ENCODE assay signal across 8 mouse cellular contexts in genomic region chr8:88697642-88698031, GRCm38 (mm10). TPM values are rescaled to one million over a fixed set of nuclear protein-coding genes. Genes with fewer than 3 reads are reported as not detected.
A peak's percentile ranks its signal among the peaks of the same experiment; 100 is the strongest.
DNase-seq lines count a peak whose midpoint lies in the region; ATAC-seq and TF ChIP-seq lines count a peak whose summit lies in the region.

No protein-coding gene starts in this region.

- H3K9me3 ChIP-seq in G1E (replicated peaks) = no peaks in the 10 kb centered on the region
- H3K9me3 ChIP-seq in liver, embryonic 15.5 days (replicated peaks) = no peaks in the 10 kb centered on the region
- no peaks in the 10 kb centered on the region for H3K9me3 ChIP-seq in stomach, postnatal 0 days (ENCODE audit: control insufficient read depth, low read length)

- TF ChIP-seq POLR2A in kidney, adult 2 months (IDR thresholded peaks at IDR 0.05; ENCODE audit: low read depth, low read length) = no peak

- peak; percentile 37 for DNase-seq in kidney, adult 2 months
- no peak for DNase-seq in kidney, postnatal 4 days
- peak; percentile 8 for DNase-seq in G1E (ENCODE audit: low spot score)
- DNase-seq in cerebellum, postnatal 25 days = peak; percentile 43 to 51
- peak; percentile 8 to 32 for DNase-seq in heart, postnatal 14 days
- DNase-seq in stomach, postnatal 0 days (ENCODE audit: low spot score) = no peak
- no peak for DNase-seq in retina, embryonic 14.5 days (ENCODE audit: low spot score)

- H3K4me1 ChIP-seq in kidney, adult 2 months (ENCODE audit: control insufficient read depth, insufficient read depth, low read length) = peaks cover 5% of the 10 kb centered on the region; the same call in 1 of the 2 replicates
- peaks cover 28% of the 10 kb centered on the region for H3K4me1 ChIP-seq in G1E (ENCODE audit: insufficient read depth, low read depth, low read length)
- H3K4me1 ChIP-seq in liver, embryonic 15.5 days (replicated peaks) = peaks cover 25% of the 10 kb centered on the region
- H3K4me1 ChIP-seq in stomach, postnatal 0 days (replicated peaks; ENCODE audit: control insufficient read depth, insufficient read depth) = 0 out of 2 replicates have a peak, but pooled peaks cover 2% of the 10 kb centered on the region

- no peak for ATAC-seq in G1E (ENCODE audit: extremely low read depth, insufficient number of reproducible peaks, low FRiP score, poor library complexity, severe bottlenecking)
- no peak for ATAC-seq in liver, embryonic 15.5 days (ENCODE audit: insufficient read depth)
- ATAC-seq in stomach, postnatal 0 days (ENCODE audit: low FRiP score, low TSS enrichment) = no peak

- H3K36me3 ChIP-seq in kidney, adult 2 months (ENCODE audit: control insufficient read depth, insufficient read depth, low read length) = no peaks in the 10 kb centered on the region
- peaks cover 4% of the 10 kb centered on the region for H3K36me3 ChIP-seq in G1E (replicated peaks)
- H3K36me3 ChIP-seq in liver, embryonic 15.5 days (replicated peaks) = no peaks in the 10 kb centered on the region
- H3K36me3 ChIP-seq in stomach, postnatal 0 days (ENCODE audit: control insufficient read depth, insufficient read depth, low read length) = no peaks in the 10 kb centered on the region

- H3K4me2 ChIP-seq in liver, embryonic 15.5 days = peak overlapping the region; percentile 93
- peak overlapping the region; percentile 69 for H3K4me2 ChIP-seq in stomach, postnatal 0 days (replicated peaks; ENCODE audit: low read depth)

- TF ChIP-seq CTCF in kidney, adult 2 months (conservative IDR thresholded peaks at IDR 0.05; ENCODE audit: insufficient read depth, insufficient read length, low read depth, low read length) = no peak
- TF ChIP-seq CTCF in G1E (IDR thresholded peaks at IDR 0.05; ENCODE audit: low read depth, low read length) = no peak
- no peak for TF ChIP-seq CTCF in stomach, postnatal 0 days (IDR thresholded peaks at IDR 0.05; ENCODE audit: low read depth)

- 3% methylated on average over 4 of the region's 4 CpGs for WGBS in kidney, adult 2 months
- 14% methylated on average over 4 of the region's 4 CpGs for WGBS in liver, embryonic 15.5 days (ENCODE audit: insufficient replicate concordance)
- 21% methylated on average over 4 of the region's 4 CpGs for WGBS in stomach, postnatal 0 days

- H3K27ac ChIP-seq in kidney, adult 2 months (ENCODE audit: insufficient read depth, low read depth, low read length) = peak overlapping the region; percentile 87
- peak overlapping the region; percentile 81 for H3K27ac ChIP-seq in liver, embryonic 15.5 days (replicated peaks)
- H3K27ac ChIP-seq in stomach, postnatal 0 days (replicated peaks) = peak overlapping the region; percentile 91

- H3K4me3 ChIP-seq in kidney, adult 2 months (ENCODE audit: insufficient read depth, low read depth, low read length) = peak overlapping the region; percentile 85
- H3K4me3 ChIP-seq in G1E (ENCODE audit: low read depth, low read length) = peak overlapping the region; percentile 93
- peak overlapping the region; percentile 92 for H3K4me3 ChIP-seq in liver, embryonic 15.5 days (replicated peaks)
- peak overlapping the region; percentile 91 for H3K4me3 ChIP-seq in stomach, postnatal 0 days (ENCODE audit: low read depth, low read length)

- no peak for TF ChIP-seq EP300 in stomach, postnatal 0 days (optimal IDR thresholded peaks at IDR 0.05)

- H3K27me3 ChIP-seq in kidney, adult 2 months (replicated peaks; ENCODE audit: control insufficient read depth, insufficient read depth, low read length) = no peaks in the 10 kb centered on the region
- H3K27me3 ChIP-seq in G1E (ENCODE audit: insufficient read depth, low read length) = no peaks in the 10 kb centered on the region; the same call in 1 of the 2 replicates
- H3K27me3 ChIP-seq in liver, embryonic 15.5 days = no peaks in the 10 kb centered on the region
- H3K27me3 ChIP-seq in stomach, postnatal 0 days (ENCODE audit: control insufficient read depth, insufficient read depth, low read length) = no peaks in the 10 kb centered on the region

- H3K9ac ChIP-seq in liver, embryonic 15.5 days = peak overlapping the region; percentile 82
- H3K9ac ChIP-seq in stomach, postnatal 0 days (ENCODE audit: low read length) = peak overlapping the region; percentile 85

- intact Hi-C loops in heart, postnatal 14 days (cut with DNase I) = loop anchor here (5.0 kb wide), 3 partner anchors 50 to 335 kb away; partner anchors contain the start of genes Brd7 and Nod2

RNA-seq across cellular contexts. Expression of gene Cyld, which starts 0.8 kb away (rescaled TPM):
- 8.4 and 10.0 TPM in 2 replicates for polyA plus RNA-seq in kidney, adult 2 months (2012; rRNA removed)
- 43.4 and 57.7 TPM in 2 replicates for total RNA-seq in G1E (2014; fragmentation: Nextera tagmentation)
- 36.2 and 40.9 TPM in 2 replicates for total RNA-seq in G1E (2017)
- polyA plus RNA-seq in G1E (2012) = 0.73 and 1.0 TPM in 2 replicates
- total RNA-seq in heart, postnatal 14 days (2021) = 10 to 100 TPM; 20.9 to 22.1 TPM
- 6.1 and 6.6 TPM in 2 replicates for polyA plus RNA-seq in liver, embryonic 15.5 days (2015; fragmentation: Nextera tagmentation; extraction: Ambion mirVana)
- 6.9 and 7.4 TPM in 2 replicates for polyA plus RNA-seq in stomach, postnatal 0 days (2015; fragmentation: Nextera tagmentation; extraction: Ambion mirVana)

RNA-seq across cellular contexts. Expression of gene Nod2, which starts 50.5 kb away (rescaled TPM):
- polyA plus RNA-seq in kidney, adult 2 months (2012; rRNA removed) = 1.4 and 1.7 TPM in 2 replicates
- total RNA-seq in G1E (2014; fragmentation: Nextera tagmentation) = 0.24 and 1.1 TPM in 2 replicates
- total RNA-seq in G1E (2017) = 0.22 and 0.23 TPM in 2 replicates
- polyA plus RNA-seq in G1E (2012) = 0.04 and 0.07 TPM in 2 replicates
- total RNA-seq in heart, postnatal 14 days (2021) = 1 to 10 TPM; 1.2 to 1.4 TPM
- 0.08 and 0.09 TPM in 2 replicates for polyA plus RNA-seq in liver, embryonic 15.5 days (2015; fragmentation: Nextera tagmentation; extraction: Ambion mirVana)
- 0.12 and 0.15 TPM in 2 replicates for polyA plus RNA-seq in stomach, postnatal 0 days (2015; fragmentation: Nextera tagmentation; extraction: Ambion mirVana)

Comparison
In these comparisons a context has a peak if more than half of its experiments do, and no peak if none do; other contexts are left out.
1. DNase-seq: peak in kidney, adult 2 months (single experiment), G1E (single experiment), cerebellum, postnatal 25 days (2 of 2) and heart, postnatal 14 days (2 of 2); none in kidney, postnatal 4 days (0 of 2), stomach, postnatal 0 days (single experiment) and retina, embryonic 14.5 days (single experiment).
2. Peak in every context shown above with its lines, with median percentiles within 50 percentile points of each other: H3K27ac ChIP-seq and H3K4me3 ChIP-seq.